Mouse (Mus musculus) gastrocnemius, postnatal 4 days (tissue): ENCODE measurements around the gene Filip1l. TPM values are rescaled to one million over a fixed set of nuclear protein-coding genes. Genes with fewer than 3 reads are reported as not detected.
"Not testable (repeated sequence)": the region's sequence is repeated elsewhere in the genome, so short reads cannot be mapped to it uniquely, and the experiment has no call there.

Experiments used
- DNase-seq, 2 experiments: peaks; one replicate each; pipeline ENCODE4 v3.0.0; 2021 to 2022; ENCODE audit warnings: low spot score in 2 of 2, mixed read lengths in 2 of 2
- total RNA-seq, 2 experiments: library from RNA; stranded (reverse); gene quantifications; 2 replicates each; pipeline ENCODE4 v1.2.3; 2021

Gene Filip1l
- total RNA-seq, 2 experiments from 2014 or later: 55.5 to 76.5 TPM

DNA sequence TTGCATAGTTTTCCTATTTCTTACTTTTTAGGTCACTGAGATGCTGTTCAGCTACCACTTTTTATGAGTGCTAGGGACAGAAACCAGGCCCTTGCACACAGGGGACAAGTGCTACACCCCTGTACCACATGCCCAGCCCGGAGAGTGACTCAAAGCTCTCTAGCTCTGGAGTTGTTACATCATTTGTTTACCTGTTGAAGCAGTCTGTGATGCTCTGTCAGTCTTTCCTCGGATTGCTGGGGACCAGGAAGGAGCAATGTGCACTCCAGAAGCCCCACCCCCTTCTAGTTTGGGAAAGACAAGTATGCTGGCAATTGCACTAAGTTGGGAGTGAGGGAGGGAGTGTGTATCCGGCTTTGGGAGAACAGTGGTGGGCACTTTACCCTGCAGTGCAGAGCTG is 3.2 kb upstream of the Filip1l start:
- DNase-seq: no peak

GRCm38 (mm10) chr16:57353166-57353721 is 351 bp downstream of the Filip1l start:
- DNase-seq: no peak

- DNase-seq: no peak
These were observed 1.0 kb downstream of the Filip1l start for GRCm38 (mm10) chr16:57353932-57354331.

GRCm38 (mm10) chr16:57356454-57356853 is 3.6 kb downstream of the Filip1l start:
- DNase-seq: no peak

DNA sequence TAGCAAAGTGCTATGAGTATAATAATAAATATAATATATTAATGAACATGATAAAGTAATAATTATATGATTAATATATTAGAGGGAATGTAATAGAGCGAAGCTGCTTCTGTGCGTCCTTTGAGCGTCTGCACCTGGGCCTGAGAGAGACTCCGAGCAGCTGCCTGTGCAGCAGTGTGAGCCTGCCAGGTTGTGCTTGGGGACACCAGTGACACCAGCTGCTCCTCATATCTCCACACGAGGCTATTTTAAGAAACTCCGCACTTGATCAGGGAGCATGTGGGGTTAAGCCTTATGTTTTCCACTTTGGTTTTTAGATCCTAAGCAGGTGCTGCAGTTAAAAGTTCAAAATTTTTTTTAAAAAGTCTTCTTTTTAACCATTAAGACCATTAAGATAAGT is 4.1 kb downstream of the Filip1l start:
- DNase-seq: no peak

GRCm38 (mm10) chr16:57359251-57359650 is 6.4 kb downstream of the Filip1l start:
- no peak for DNase-seq

DNA sequence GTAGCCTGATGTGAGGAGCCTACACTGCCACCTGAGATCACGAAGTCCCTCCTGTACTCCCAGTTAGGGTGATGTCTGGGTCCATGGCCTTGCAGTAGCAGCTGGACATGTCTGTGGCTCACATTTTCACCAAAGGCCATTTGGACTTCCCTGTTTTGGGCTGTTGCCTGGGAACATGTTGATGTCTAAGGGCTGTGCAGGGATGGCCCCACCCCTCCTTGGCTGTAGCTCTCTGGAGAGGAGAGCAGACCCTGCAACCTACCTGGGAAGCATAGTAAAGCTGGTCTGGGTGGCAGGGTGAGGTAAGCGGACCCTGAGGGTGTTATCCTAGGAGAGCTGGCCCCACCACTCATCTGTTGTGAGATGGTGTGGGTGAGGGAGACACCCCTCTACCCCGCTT is 7.9 kb downstream of the Filip1l start:
- no peak for DNase-seq

DNA sequence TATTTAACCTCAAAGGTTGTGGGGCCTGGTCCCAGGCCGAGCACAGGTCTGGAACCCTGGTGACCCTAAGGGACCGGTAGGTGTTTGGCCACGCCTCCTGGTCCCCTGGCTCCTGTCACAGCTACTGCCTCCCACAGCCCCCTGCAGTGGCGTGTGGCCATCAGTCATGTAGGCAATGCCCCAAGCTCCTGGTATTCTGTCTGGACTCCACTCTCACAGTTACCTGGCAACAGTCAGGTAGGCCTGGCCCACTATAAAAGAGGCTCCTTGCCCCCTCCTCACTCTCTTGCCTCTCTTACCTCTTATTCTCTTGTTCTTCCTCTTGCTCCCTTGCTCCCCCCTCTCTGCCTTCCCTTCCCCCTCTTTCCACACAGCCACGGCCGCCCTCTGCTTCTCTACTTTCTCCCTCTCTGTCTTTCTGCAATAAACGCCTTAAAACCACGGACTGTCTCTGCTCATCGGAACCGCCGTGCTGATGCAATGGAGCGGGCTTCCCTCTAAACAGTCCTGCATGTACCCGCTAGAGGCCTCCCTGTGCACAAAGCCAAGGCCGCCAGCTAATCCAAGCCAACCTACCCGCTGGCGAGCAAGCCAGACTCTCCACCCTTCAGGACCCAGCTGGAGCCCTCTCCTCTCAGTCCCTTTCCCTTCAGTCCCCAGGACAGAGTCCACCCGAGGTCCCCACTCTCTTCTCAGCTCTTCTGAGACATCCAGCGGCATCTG is 9.9 kb downstream of the Filip1l start:
- peak; percentile 36 to 51 for DNase-seq

GRCm38 (mm10) chr16:57364498-57364897 is 11.6 kb downstream of the Filip1l start:
- no peak for DNase-seq

DNA sequence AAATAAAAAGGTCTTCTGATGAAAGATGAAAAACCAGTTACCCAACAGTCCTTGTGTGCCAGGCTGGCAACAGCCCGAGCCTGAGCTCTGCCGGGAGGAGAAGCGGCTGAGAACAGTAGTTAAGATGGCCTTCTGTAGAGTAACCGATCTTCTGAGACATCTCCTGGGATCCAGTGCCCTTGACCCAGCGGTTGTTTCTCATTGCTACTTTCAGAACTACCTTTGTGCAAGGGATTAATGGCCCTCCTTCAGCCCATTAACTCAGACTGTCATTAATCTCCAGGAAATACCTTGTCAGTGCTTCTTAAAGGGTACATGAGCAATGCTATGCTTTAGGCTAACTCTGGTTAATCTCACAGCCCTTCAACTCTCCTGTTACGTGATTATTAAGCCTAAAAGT is 13.2 kb downstream of the Filip1l start:
- no peak for DNase-seq

GRCm38 (mm10) chr16:57366941-57367694 is 14.2 kb downstream of the Filip1l start:
- DNase-seq: no peak

DNA sequence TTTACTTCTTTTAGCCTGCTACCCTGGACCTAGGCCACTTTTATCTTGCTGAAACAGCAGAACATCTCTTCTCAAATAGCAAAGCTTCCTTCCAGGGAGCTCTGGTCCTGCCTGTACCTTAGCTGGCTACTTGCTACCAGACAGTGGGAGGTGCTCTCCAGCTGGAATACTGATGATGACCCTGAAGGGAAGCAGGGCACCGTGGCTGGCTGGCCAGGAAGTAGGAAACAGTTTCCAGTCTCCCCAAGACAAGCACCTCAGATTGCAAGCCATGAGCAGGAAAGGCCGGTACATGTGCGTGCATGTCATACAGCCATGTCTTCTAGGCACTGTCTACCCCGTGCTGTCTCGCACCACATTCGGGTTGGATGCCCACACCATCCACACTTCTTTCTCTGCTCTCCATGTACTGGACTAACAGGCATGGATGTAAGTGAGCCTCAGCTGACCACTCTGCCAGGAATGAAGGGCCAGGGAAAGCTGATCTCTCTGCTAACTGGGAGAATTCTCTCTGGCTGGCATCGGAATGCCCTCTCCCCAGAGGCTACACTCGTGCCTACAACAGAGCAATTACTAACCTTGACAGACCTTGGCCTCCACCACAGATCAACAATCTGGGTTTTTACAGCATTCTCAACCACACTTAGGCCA is 17.1 kb downstream of the Filip1l start:
- no peak for DNase-seq

DNA sequence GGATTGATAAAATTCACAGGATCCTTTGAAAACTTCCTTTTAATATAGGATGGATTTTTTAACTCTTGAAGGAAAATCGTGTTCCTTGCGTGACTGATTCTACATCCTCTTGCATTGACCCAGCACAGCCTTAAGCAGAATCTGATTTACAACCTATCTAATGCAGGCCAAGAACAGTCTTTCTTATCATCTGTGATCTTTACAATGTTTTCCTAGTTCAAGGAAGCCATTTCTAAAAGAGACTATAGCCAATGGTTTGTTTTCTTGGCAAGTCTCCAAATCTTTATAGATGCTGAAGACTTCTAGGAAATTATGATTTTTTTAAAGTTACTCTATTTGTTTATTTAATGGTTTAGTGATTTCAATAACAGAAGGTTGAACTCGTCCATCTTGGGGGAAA is 19.3 kb downstream of the Filip1l start:
- no peak for DNase-seq

DNA sequence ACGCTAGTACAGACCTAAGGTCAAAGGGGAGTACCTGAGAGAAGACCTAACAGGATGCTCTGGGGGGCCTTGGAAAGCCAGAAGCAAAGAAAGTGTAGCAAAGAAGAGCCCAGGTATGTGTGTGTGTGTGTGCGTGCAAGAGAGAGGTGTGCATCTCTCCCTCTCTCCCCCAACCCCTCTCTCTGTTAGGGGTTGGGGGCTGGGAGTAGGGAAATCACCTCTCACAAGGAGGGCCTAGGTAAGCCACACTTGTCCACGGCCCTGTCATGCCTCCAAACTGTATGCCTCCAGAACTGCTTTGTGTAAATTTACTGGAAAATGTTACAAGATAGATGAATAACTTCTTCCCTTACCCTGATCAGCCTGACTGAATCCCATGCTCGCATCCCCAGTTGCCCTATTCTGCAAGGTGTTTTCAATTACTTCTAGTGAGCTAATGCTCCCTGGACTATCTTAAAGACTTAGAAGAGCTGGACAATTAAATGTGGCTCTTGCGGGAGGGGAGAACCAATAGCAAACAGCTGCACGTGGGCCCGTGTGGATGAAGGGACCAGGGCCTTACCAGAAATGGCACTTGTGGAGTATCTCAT is 22.4 kb downstream of the Filip1l start:
- no peak for DNase-seq

DNA sequence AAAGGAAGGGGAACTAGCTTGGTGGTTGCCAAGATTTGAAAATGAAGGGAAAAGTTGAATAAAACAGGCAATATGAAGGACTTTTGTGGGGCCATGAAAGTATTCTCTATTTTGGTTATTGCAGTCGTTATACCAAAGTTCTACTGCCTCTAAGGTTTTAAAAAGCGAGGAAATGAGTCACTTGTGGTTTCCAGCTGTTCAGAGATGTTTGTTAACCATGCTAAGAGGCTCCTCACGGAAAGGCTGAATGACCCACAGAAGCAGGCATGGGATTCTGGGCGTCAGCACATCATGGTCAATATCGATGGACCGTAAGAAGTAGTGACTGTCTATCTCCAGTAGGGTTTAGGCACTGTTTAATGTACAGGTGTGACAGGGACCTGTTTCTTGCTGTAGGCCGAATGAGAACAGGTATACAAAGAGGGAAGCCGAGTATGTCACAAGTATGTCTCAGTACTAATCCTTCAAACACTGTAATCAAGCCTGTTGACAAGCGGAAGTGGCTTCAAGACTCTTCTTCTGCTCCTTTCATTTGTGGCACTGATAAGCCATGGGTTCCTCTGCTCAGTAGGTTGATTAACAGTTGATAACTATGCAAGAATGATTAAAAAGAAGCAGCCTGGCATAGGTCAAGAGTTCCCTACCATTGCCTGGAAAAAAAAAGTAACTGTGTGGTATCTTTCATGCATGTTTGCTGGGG is 25.9 kb downstream of the Filip1l start:
- no peak for DNase-seq

DNA sequence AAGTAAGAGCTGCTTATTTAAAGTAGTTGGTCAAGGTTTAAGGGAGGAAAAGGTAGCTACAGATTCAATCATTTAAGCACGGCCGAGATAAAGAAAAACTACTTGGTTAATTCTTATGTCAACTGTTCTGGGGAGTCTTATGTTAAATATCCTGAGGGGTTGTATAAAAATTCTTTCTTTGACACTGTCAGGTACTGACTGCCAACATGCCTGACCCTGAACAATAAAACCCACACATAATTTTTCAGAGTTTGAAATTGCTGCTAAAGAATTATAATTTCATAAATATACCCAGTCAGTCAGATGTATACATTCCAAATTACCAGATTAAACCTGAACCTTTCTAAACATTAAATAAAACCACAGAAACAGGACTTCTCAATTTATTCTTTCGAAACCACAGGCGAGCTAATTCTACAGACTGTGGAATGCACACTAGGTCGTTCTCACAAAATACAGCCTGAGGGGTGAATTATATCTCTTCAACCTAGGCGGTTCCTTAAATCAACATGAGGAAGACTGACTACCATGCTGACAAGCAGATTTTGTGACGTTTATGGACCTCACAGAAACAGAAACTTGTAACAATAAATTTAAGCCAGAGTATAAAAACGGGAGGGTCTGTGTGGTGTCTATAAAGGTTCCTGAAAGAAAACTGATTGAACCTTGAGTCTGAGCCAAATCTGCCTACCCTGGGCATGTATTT is 30.5 kb downstream of the Filip1l start:
- DNase-seq: no peak

DNA sequence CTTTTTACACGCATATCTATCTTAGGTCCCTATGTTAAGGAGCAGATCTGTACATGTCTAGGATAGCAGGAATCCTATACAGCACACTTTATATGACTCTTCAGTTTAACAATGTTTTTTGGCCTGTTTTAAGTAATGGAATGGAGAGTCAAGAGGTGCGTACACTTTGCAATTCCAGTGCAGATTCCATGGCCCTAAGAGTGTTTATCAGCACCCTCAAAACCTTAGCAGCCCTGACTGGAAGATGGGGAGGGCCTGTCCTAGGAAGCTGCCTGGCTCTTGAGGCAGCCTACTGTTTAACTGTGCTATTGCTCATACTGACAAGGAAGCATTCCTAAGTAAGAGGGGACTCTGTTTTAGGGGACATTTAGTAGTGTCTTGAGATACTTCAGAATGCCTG is 31.4 kb downstream of the Filip1l start:
- no peak for DNase-seq

DNA sequence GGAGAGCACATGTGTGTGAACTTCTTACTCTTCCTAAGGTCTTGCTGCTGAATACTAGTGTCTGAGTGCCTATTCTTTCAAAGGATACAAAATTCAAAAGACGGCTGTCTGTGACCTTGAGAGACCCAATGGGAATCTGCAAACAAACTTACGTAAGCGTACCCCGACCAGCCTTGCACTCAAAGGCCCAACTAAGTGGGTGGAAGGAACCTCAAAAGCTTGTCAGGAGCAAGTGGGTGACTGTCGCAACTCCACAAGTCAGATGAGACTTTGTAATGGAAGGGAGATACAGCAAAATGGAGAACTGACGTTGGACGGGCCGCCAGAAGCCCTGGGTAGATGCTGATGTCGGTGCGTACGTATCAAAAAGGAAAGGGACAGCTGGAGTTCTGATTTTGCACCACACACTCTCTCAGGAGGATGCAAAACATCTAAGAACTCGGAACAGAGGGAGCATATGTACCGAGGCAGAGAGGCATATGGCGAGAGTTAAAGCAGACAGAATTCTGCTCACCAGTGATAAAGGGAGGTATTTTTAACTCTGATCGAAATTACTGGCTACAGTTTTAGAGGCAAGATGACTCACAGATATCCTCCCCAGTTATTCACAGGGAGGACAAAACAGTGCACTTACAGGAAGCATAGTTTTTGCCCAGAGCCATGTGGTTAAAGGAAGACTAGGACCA is 36.8 kb downstream of the Filip1l start:
- DNase-seq: no peak

DNA sequence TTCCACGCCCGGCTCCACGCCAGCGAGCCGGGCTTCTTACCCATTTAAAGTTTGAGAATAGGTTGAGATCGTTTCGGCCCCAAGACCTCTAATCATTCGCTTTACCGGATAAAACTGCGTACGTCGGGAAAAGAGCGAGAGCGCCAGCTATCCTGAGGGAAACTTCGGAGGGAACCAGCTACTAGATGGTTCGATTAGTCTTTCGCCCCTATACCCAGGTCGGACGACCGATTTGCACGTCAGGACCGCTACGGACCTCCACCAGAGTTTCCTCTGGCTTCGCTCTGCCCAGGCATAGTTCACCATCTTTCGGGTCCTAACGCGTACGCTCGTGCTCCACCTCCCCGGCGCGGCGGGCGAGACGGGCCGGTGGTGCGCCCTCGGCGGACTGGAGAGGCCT is 38.3 kb downstream of the Filip1l start:
- not testable (repeated sequence) for DNase-seq

GRCm38 (mm10) chr16:57392461-57392860 is 39.6 kb downstream of the Filip1l start:
- DNase-seq: no peak
